Mouse (Mus musculus) embryonic fibroblast, embryonic 13.5 days (primary cell): Measurements from ENCODE around the gene Zcchc4. TPM values are rescaled to one million over a fixed set of nuclear protein-coding genes. Genes with fewer than 3 reads are reported as not detected.

ENCODE experiments used
- H3K27ac ChIP-seq: 2 replicates; pipeline ENCODE4 v1.5.1; 2012; ENCODE audit warnings: low read length, control low read depth, inconsistent platforms; ENCODE audit not compliant: insufficient read depth
- H3K4me1 ChIP-seq: 2 replicates; pipeline ENCODE4 v1.6.1; 2011; ENCODE audit warnings: low read length; ENCODE audit not compliant: control insufficient read depth, insufficient read depth
- H3K4me3 ChIP-seq: 2 replicates; pipeline ENCODE4 v1.5.1; 2011; ENCODE audit warnings: mild to moderate bottlenecking, control low read depth, low read length; ENCODE audit not compliant: insufficient read depth
- CTCF ChIP-seq: IDR thresholded peaks from 2 replicates; pipeline ENCODE4 v1.5.1; 2011; ENCODE audit warnings: mild to moderate bottlenecking, control low read depth, low read length, moderate library complexity, borderline replicate concordance; ENCODE audit not compliant: insufficient read depth
- POLR2A ChIP-seq: IDR thresholded peaks from 2 replicates; pipeline ENCODE4 v1.6.1; 2011; ENCODE audit warnings: low read depth, mild to moderate bottlenecking, control low read depth, low read length, moderate library complexity
- polyA plus RNA-seq: library from polyadenylated mRNA; stranded (reverse); fragments of >200 nt; gene quantifications from 2 replicates; pipeline ENCODE4 v1.2.4, GENCODE M21; 2011; ENCODE audit warnings: low read depth; ENCODE audit not compliant: missing spikeins, insufficient read length

Gene Zcchc4
- polyA plus RNA-seq, 1 experiment: 18.3 TPM

DNA sequence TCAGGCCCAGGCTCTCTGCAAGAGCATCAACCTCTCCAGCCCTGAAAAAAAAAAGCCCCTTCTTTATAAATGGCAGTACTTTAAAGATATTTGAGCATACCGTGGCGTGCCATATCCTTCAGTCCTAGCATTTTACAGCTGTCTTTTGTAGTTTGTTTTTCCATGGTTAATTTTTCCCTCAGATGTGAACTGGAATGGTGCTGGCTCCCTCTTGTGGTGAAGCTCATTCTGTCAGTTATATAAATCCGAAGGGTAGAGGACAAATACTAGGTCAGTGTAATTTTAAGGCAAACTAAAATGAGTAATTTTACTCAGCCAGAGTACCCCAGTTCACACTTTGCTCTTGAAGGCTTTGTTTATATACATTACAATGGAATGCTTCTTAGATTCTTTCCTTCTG lies 46.5 kb downstream of the Zcchc4 start:
- Histone ChIP-seq H3K27ac (no peak overlapping the region), H3K4me3 (no peak overlapping the region), H3K4me1 (no peaks in the 10 kb centered on the region)
- TF ChIP-seq POLR2A (no peak), CTCF (no peak)

DNA sequence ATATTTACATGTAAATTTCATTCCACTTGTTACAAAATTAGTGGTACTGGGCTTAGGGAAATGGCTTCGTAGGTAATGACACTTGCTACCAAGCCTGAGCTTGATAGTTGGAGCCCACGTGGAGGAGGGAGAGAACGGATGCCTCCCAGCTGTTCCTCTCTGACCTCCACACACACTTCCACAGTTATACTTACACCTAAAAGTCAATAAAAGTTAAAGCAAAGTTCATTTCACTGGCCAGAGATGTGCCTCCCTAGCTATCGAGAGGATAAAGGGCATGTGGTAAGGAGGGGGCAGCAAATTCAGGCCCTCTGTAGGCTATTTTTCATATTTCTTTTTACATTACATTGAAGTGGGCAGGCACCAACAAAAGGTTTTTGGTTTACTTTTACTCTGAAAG lies 52.7 kb downstream of the Zcchc4 start:
- H3K4me3 ChIP-seq: no peak overlapping the region
- no peak overlapping the region for H3K27ac ChIP-seq
- TF ChIP-seq POLR2A (no peak), CTCF (no peak)
- no peaks in the 10 kb centered on the region for H3K4me1 ChIP-seq

DNA sequence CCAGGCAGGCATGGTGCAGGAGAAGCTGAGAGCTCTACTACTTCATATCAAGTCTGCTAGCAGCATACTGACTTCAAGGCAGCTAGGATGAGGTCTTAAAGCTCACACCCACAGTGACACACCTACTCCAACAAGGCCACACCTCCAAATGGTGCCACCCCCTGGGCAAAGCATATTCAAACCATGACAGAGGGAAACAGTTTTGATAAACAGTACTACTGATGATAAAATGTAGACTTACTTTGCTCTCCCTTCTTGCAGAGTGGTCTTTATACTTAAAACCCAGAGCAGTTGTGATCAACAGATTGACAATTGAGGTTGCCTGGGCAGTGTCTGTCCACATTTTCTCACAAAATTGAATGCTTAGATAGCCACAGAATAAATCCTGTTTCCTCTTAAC lies 57.8 kb downstream of the Zcchc4 start:
- Histone ChIP-seq H3K27ac (peak overlapping the region; percentile 71), H3K4me3 (no peak overlapping the region), H3K4me1 (0 out of 2 replicates have a peak, but pooled peaks cover 2% of the 10 kb centered on the region)
- TF ChIP-seq CTCF (no peak), POLR2A (peak; percentile 33; the same call in 1 of the 2 replicates)

DNA sequence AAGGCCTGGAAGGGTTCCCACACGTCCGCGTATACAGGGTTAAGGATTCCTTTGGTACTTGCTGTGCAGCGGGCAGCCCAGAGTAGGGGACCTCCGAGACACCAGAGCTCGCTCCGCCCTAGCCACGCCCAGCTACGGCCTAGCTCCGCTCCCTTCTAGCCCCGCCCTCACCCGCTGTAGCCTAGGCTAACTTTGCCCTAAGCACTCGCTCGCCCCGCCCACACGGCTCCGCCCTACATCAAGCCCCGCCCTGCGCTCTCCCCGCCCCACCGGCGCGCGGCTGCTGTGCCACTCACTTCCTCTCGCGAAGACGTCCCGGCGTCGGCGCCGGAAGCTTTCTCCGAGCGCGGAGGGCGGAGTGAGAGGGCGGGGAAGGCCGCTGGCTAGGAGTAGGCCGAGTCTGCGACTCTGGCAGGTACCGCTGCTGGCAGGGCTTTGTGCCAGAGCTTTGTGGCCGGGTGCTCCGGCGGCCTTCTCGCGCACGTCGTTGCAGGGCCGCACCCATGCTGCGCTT lies 58.6 kb downstream of the Zcchc4 start, which contains the start of gene Anapc4:
Gene Anapc4 (plus strand): TSS at position 252 of the 514 bp plus-strand sequence.
- TF ChIP-seq CTCF (no peak), POLR2A (peak; percentile 77)
- peak within 1 kb of the TSS; percentile 88 for H3K4me3 ChIP-seq
- H3K4me1 ChIP-seq: 0 out of 2 replicates have a peak, but pooled peaks cover 2% of the 10 kb centered on the region
- H3K27ac ChIP-seq: peak within 1 kb of the TSS; percentile 71

DNA sequence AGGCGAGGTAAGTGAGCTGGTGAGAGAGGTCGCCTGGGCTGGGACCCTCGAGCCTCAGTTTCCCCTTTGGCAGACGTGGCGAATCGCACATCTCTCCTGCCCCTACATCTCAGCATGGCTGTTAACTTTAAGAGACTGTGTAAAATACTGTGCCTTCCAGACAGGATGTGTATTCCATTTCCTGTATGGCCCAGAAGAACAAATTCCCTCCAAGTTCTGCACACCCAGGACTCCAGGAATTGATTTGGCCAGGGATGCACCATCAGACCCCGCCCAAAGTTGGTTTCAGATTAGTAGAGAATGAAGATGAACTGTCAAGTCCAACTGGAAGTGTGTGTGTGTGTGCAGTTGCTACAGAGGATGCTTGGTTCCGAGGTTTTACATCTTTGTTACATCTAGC lies 59.2 kb downstream of the Zcchc4 start:
- TF ChIP-seq CTCF (no peak), POLR2A (no peak)
- Histone ChIP-seq H3K27ac (peak overlapping the region; percentile 66), H3K4me3 (peak overlapping the region; percentile 88), H3K4me1 (0 out of 2 replicates have a peak, but pooled peaks cover 2% of the 10 kb centered on the region)

DNA sequence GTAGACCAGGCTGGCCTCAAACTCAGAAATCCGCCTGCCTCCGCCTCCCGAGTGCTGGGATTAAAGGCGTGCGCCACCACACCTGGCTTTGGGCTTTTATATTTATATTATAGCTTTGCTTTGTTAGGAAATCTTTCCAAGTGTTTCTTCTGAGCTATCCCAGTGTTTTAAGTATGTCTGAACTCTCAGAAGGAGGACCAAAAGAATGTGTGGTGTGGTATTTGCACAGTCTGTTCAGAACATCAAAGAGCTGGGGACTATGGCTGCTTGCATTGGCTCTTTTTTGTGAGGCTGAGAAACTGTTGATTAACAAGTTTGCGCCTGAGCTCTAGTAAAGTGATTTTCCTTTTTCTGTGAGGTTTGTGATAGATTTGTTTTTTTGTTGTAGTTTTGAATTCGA lies 69.1 kb downstream of the Zcchc4 start:
- Histone ChIP-seq H3K4me1 (peaks cover 2% of the 10 kb centered on the region; the same call in 1 of the 2 replicates), H3K27ac (no peak overlapping the region), H3K4me3 (no peak overlapping the region)
- TF ChIP-seq CTCF (no peak), POLR2A (no peak)

DNA sequence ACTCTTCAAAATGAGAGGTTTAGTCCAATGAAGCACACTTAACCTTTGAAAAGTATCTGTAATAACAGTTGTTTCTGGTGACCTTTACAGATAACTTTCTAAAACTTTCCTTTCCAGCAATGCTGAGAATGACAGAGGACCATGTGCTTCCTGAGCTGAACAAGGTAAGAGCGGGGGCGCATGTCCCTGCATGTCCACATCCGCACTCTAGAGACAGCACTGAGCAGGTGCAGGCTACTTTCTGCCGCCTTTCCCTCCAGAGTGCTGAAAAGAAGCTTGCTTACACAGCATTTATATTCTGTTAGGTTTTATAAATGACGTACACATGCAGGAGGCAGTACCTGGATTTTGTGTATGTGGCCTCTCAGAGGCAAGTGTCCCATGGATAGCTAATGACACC lies 80.5 kb downstream of the Zcchc4 start:
- no peak overlapping the region for H3K4me3 ChIP-seq
- TF ChIP-seq POLR2A: no peak
- no peak for TF ChIP-seq CTCF
- H3K27ac ChIP-seq: no peak overlapping the region
- no peaks in the 10 kb centered on the region for H3K4me1 ChIP-seq

DNA sequence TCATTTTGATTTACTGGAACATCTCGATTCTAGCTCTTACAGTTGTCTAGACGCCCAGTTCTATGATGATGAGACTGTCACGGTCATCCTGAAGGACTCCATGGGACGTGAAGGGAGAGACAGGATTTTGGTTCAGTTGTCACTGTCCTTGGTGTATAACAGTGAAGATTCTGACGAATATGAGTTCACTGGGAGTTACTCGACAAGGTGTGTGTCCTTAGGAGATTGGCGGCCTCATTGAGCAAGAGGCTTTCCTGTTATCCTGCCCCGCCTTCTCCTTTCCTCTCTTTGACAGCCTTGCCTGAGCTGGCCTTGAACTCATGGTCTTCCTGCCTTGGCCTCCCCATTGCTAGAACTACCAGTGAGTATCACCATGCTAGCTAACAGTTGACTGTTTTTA lies 89.2 kb downstream of the Zcchc4 start:
- TF ChIP-seq POLR2A (no peak), CTCF (no peak)
- peaks cover 3% of the 10 kb centered on the region for H3K4me1 ChIP-seq
- no peak overlapping the region for H3K4me3 ChIP-seq
- no peak overlapping the region for H3K27ac ChIP-seq

DNA sequence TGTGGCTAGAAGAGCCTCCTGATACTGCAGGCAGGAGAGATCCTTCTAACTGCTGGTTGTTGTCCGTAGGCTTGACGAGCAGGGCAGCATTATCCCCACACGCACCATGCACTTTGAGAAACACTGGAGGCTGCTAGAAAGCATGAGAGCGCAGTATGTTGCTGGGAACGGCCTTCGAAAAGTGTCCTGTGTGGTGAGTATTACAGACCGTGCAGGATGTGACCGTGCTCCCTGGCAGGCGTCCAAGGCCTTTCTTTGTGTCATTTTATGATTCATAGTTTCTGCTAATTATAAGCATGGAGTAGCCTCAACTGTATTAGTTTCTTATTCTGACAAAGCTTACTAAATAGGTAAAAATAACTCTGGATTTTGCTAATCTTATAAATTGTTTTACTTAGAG lies 90.6 kb downstream of the Zcchc4 start:
- Histone ChIP-seq H3K27ac (peak overlapping the region; percentile 42; the same call in 1 of the 2 replicates), H3K4me3 (no peak overlapping the region), H3K4me1 (peaks cover 3% of the 10 kb centered on the region)
- TF ChIP-seq CTCF (no peak), POLR2A (no peak)

DNA sequence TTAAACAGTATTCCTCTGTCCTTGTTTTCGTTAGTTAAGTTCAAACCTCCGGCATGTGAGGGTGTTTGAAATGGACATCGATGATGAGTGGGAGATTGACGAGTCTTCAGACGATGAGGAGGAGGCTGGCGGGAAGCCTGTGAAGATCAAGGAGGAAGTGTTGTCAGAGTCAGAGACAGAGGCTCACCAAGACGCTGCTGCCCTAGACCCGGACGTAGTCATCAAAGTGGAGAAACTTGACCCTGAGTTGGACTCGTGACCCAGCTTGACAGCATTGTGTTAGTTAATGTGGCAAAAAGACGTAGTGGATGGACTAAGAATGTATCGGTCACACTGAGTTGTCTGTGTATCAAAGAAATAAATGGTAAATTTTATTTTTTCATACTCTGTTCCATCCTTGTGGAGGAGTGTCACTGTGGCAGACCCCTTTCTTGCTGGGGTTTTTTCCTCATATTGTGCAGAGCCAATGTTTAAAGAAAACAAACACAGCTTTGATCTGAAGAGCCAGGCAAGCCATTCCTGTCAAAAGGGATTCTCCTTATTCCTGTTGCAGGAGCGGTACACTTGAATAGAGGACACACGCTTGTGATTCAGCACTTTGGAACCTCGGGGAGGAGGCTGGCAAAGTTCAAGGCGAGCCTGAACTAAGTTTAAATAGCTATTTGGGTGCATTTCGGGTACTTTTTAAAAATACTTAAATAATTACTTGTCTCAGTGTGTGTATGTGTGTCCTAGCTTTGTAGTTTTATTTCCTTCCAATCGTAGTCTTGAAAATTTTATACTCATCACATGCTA lies 91.3 kb downstream of the Zcchc4 start:
- no peak for TF ChIP-seq CTCF
- no peak for TF ChIP-seq POLR2A
- H3K4me3 ChIP-seq: no peak overlapping the region
- 0 out of 2 replicates have a peak overlapping the region, but pooled peaks have one; percentile 24 for H3K27ac ChIP-seq
- peaks cover 3% of the 10 kb centered on the region for H3K4me1 ChIP-seq
